Mouse (Mus musculus): Measurements from ENCODE around the gene Tmem214. TPM values are rescaled to one million over a fixed set of nuclear protein-coding genes. Genes with fewer than 3 reads are reported as not detected.
A peak's percentile ranks its signal among the peaks of the same experiment; 100 is the strongest.

Tmem214 gene
- total RNA-seq (2021), result 10 to 100 TPM; 40.4 to 46.9 TPM
- long read RNA-seq, experiment 1, full-length matches to known transcripts, result 123 of 145 reads
- long read RNA-seq, experiment 1, partial matches to known transcripts, result 6 of 145 reads
- long read RNA-seq, experiment 1, other reads (novel, unspliced or antisense), result 16 of 145 reads
- long read RNA-seq, experiment 2, full-length matches to known transcripts, result 115 of 132 reads
- long read RNA-seq, experiment 2, partial matches to known transcripts, result 2 of 132 reads
- long read RNA-seq, experiment 2, other reads (novel, unspliced or antisense), result 15 of 132 reads

GRCm38 (mm10) chr5:30867712-30868111 lies at the start of gene Tmem214:
Gene Tmem214, plus strand, starts transcription at chr5:30868012.
- DNase-seq, result no peak

- DNase-seq, result no peak
Measured at GRCm38 (mm10) chr5:30818758-30819309, 49.0 kb upstream of the Tmem214 start.

- peak; percentile 21 for DNase-seq
Measured at GRCm38 (mm10) chr5:30822689-30823088, 45.1 kb upstream of the Tmem214 start.

GRCm38 (mm10) chr5:30823091-30823490 lies 44.7 kb upstream of the Tmem214 start:
- DNase-seq, result no peak

- DNase-seq, result no peak
Measured at GRCm38 (mm10) chr5:30824124-30824988, 43.5 kb upstream of the Tmem214 start.

GRCm38 (mm10) chr5:30825166-30825565 lies 42.6 kb upstream of the Tmem214 start:
- peak; percentile 25 for DNase-seq

GRCm38 (mm10) chr5:30825821-30826220 lies 42.0 kb upstream of the Tmem214 start:
- no peak for DNase-seq

GRCm38 (mm10) chr5:30833416-30833815 lies 34.4 kb upstream of the Tmem214 start:
- DNase-seq, result no peak

GRCm38 (mm10) chr5:30839731-30840130 lies 28.1 kb upstream of the Tmem214 start:
- no peak for DNase-seq

- no peak for DNase-seq
Measured at GRCm38 (mm10) chr5:30841896-30842295, 25.9 kb upstream of the Tmem214 start.

- DNase-seq, result no peak
Measured at GRCm38 (mm10) chr5:30849891-30850555, 17.8 kb upstream of the Tmem214 start.

GRCm38 (mm10) chr5:30850556-30850925 lies 17.3 kb upstream of the Tmem214 start:
- DNase-seq, result no peak

- no peak for DNase-seq
Measured at GRCm38 (mm10) chr5:30853522-30853921, 14.3 kb upstream of the Tmem214 start.

- DNase-seq, result no peak
Measured at GRCm38 (mm10) chr5:30855674-30856073, 12.1 kb upstream of the Tmem214 start.

GRCm38 (mm10) chr5:30856124-30856523 lies 11.7 kb upstream of the Tmem214 start:
- DNase-seq, result no peak

- DNase-seq, result no peak
Measured at GRCm38 (mm10) chr5:30863852-30864251, 4.0 kb upstream of the Tmem214 start.

GRCm38 (mm10) chr5:30864322-30864721 lies 3.5 kb upstream of the Tmem214 start:
- DNase-seq, result no peak

GRCm38 (mm10) chr5:30866871-30867270 lies 941 bp upstream of the Tmem214 start:
- DNase-seq, result no peak

GRCm38 (mm10) chr5:30868981-30869380 lies 1.2 kb downstream of the Tmem214 start:
- DNase-seq, result no peak

- DNase-seq, result peak; percentile 93
Measured at GRCm38 (mm10) chr5:30869405-30870130, 1.8 kb downstream of the Tmem214 start.

GRCm38 (mm10) chr5:30870131-30870406 lies 2.3 kb downstream of the Tmem214 start:
- DNase-seq, result no peak

- no peak for DNase-seq
Measured at GRCm38 (mm10) chr5:30872574-30872973, 4.8 kb downstream of the Tmem214 start.
